Mouse (Mus musculus): ENCODE data around the gene Rbpjl. TPM values are rescaled to one million over a fixed set of nuclear protein-coding genes. Genes with fewer than 3 reads are reported as not detected.

Rbpjl gene
- polyA plus RNA-seq, 2 experiments: 0.45 to 2.7 TPM

GRCm38 (mm10) chr2:164443460-164444000, 40.6 kb downstream of the Rbpjl start, which contains the start of gene Sdc4:
Gene Sdc4, minus strand, starts transcription at chr2:164443887.
- peak; percentile 55 for DNase-seq (ENCODE audit: low spot score)
- ATAC-seq (ENCODE audit: low FRiP score, low read depth): peak; percentile 3; the same call in 1 of the 2 replicates
- no peak for TF ChIP-seq POLR2A (IDR thresholded peaks at IDR 0.05; ENCODE audit: borderline replicate concordance, extremely low read depth, insufficient read depth, insufficient read length)
- peak within 1 kb of the TSS; percentile 49 for H3K27ac ChIP-seq (replicated peaks; ENCODE audit: low read depth, low read length)
- H3K9me3 ChIP-seq (ENCODE audit: control insufficient read depth, low read length): no peaks in the 10 kb centered on the region
- H3K4me3 ChIP-seq (replicated peaks; ENCODE audit: low read length): peak within 1 kb of the TSS; percentile 63
- H3K4me1 ChIP-seq (ENCODE audit: control insufficient read depth, insufficient read depth, low read length): peaks cover 35% of the 10 kb centered on the region
- H3K4me2 ChIP-seq (replicated peaks; ENCODE audit: low read depth, low read length, severe bottlenecking): peak within 1 kb of the TSS; percentile 90
- 10% methylated on average over 18 of the region's 18 CpGs for WGBS
- no peaks in the 10 kb centered on the region for H3K36me3 ChIP-seq (ENCODE audit: control insufficient read depth, insufficient read depth, low read length)
- no peaks in the 10 kb centered on the region for H3K27me3 ChIP-seq (ENCODE audit: control insufficient read depth, insufficient read depth, low read length)
- peak within 1 kb of the TSS; percentile 79 for H3K9ac ChIP-seq (ENCODE audit: low read depth, low read length, severe bottlenecking)

GRCm38 (mm10) chr2:164444701-164445100, 41.8 kb downstream of the Rbpjl start:
- no peak overlapping the region for H3K4me3 ChIP-seq (replicated peaks; ENCODE audit: low read length)
- no peaks in the 10 kb centered on the region for H3K27me3 ChIP-seq (ENCODE audit: control insufficient read depth, insufficient read depth, low read length)
- DNase-seq (ENCODE audit: low spot score): no peak
- H3K36me3 ChIP-seq (ENCODE audit: control insufficient read depth, insufficient read depth, low read length): no peaks in the 10 kb centered on the region
- no peak overlapping the region for H3K27ac ChIP-seq (replicated peaks; ENCODE audit: low read depth, low read length)
- H3K4me2 ChIP-seq (replicated peaks; ENCODE audit: low read depth, low read length, severe bottlenecking): no peak overlapping the region
- no peaks in the 10 kb centered on the region for H3K9me3 ChIP-seq (ENCODE audit: control insufficient read depth, low read length)
- H3K4me1 ChIP-seq (ENCODE audit: control insufficient read depth, insufficient read depth, low read length): peaks cover 33% of the 10 kb centered on the region
- no peak for TF ChIP-seq POLR2A (IDR thresholded peaks at IDR 0.05; ENCODE audit: borderline replicate concordance, extremely low read depth, insufficient read depth, insufficient read length)
- H3K9ac ChIP-seq (ENCODE audit: low read depth, low read length, severe bottlenecking): no peak overlapping the region
- 74% methylated on average over 2 of the region's 2 CpGs for WGBS
- no peak for ATAC-seq (ENCODE audit: low FRiP score, low read depth)

DNA sequence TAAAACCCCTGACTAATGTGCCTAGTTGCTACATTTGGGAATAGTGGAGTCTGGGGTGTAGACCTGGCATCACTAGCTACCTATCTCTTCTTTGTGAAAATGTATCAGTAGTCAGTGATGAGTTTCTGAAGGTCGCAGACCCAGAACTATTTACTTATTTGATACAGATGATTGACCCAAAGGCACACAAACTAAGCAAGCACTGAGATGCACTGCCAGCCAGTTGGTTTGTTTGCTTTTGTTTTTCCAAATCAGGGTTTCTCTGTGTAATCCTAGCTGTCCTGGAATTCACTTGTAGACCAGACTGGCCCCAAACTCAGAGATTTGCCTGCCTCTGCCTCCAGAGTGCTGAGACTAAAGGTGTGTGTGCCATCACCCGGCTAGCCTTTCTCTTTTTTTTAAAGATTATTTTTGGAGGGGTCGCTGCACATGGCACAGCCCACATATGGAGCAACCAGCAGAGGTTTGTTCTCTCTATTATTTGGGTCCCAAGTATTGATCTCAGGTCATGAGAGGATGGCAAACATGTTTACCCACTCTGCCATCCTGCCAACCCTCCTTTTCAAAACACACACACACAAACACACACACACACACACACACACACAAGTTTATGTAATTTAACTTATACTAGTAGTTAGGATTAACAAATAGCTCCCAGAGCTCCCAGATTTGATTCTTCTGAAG, 42.6 kb downstream of the Rbpjl start:
- TF ChIP-seq POLR2A (IDR thresholded peaks at IDR 0.05; ENCODE audit: borderline replicate concordance, extremely low read depth, insufficient read depth, insufficient read length): no peak
- H3K4me3 ChIP-seq (replicated peaks; ENCODE audit: low read length): no peak overlapping the region
- H3K9ac ChIP-seq (ENCODE audit: low read depth, low read length, severe bottlenecking): no peak overlapping the region
- DNase-seq (ENCODE audit: low spot score): no peak
- ATAC-seq (ENCODE audit: low FRiP score, low read depth): no peak
- no peaks in the 10 kb centered on the region for H3K36me3 ChIP-seq (ENCODE audit: control insufficient read depth, insufficient read depth, low read length)
- no peaks in the 10 kb centered on the region for H3K9me3 ChIP-seq (ENCODE audit: control insufficient read depth, low read length)
- H3K4me2 ChIP-seq (replicated peaks; ENCODE audit: low read depth, low read length, severe bottlenecking): no peak overlapping the region
- H3K27me3 ChIP-seq (ENCODE audit: control insufficient read depth, insufficient read depth, low read length): no peaks in the 10 kb centered on the region
- no peak overlapping the region for H3K27ac ChIP-seq (replicated peaks; ENCODE audit: low read depth, low read length)
- peaks cover 26% of the 10 kb centered on the region for H3K4me1 ChIP-seq (ENCODE audit: control insufficient read depth, insufficient read depth, low read length)
- WGBS: 84% methylated on average over 3 of the region's 3 CpGs

DNA sequence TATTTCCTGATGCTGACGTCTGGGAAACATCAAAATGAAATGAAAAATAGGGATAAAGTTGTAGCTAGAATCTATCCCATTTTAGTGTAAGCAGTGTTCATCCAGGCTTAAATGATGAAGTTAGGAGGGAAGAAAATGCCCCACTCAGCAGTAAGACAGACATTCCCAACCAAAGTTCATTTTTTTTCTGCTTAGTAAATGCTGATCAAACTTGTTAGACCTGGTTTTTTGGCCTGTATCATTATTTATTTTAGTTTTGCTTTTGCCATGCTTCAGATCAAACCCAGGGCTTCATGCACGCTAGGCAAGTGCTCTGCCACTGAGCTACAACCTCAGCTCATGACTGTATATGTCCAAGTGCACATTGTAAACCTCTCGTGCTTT, 43.1 kb downstream of the Rbpjl start:
- H3K9me3 ChIP-seq (ENCODE audit: control insufficient read depth, low read length): no peaks in the 10 kb centered on the region
- no peak for ATAC-seq (ENCODE audit: low FRiP score, low read depth)
- no peak for TF ChIP-seq POLR2A (IDR thresholded peaks at IDR 0.05; ENCODE audit: borderline replicate concordance, extremely low read depth, insufficient read depth, insufficient read length)
- no peak overlapping the region for H3K9ac ChIP-seq (ENCODE audit: low read depth, low read length, severe bottlenecking)
- 65% methylated on average over 3 of the region's 3 CpGs for WGBS
- H3K27ac ChIP-seq (replicated peaks; ENCODE audit: low read depth, low read length): no peak overlapping the region
- peaks cover 21% of the 10 kb centered on the region for H3K4me1 ChIP-seq (ENCODE audit: control insufficient read depth, insufficient read depth, low read length)
- H3K36me3 ChIP-seq (ENCODE audit: control insufficient read depth, insufficient read depth, low read length): no peaks in the 10 kb centered on the region
- H3K4me2 ChIP-seq (replicated peaks; ENCODE audit: low read depth, low read length, severe bottlenecking): no peak overlapping the region
- no peak overlapping the region for H3K4me3 ChIP-seq (replicated peaks; ENCODE audit: low read length)
- DNase-seq (ENCODE audit: low spot score): no peak
- no peaks in the 10 kb centered on the region for H3K27me3 ChIP-seq (ENCODE audit: control insufficient read depth, insufficient read depth, low read length)

DNA sequence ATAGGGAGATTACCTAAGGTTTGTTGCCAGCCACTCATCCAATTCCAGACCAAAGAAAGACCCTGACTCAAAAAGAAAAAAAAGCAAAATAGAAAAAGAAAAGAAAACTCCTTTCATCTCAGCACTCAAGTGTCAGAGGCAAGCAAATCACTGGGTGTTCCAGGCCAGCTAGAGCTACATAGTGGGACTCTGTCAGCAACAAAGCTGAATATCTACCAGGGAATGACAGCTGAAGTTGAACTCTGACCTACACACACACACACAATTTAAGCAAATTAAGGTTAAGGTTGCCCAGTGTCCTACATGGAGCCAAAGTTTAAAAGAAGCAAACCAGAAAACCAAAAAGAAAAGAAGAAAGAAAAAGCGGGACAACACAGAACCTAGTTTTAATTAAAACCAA, 45.2 kb downstream of the Rbpjl start:
- DNase-seq (ENCODE audit: low spot score): no peak
- H3K4me1 ChIP-seq (ENCODE audit: control insufficient read depth, insufficient read depth, low read length): peaks cover 24% of the 10 kb centered on the region
- no peak for ATAC-seq (ENCODE audit: low FRiP score, low read depth)
- H3K27ac ChIP-seq (replicated peaks; ENCODE audit: low read depth, low read length): no peak overlapping the region
- H3K27me3 ChIP-seq (ENCODE audit: control insufficient read depth, insufficient read depth, low read length): no peaks in the 10 kb centered on the region
- no peaks in the 10 kb centered on the region for H3K9me3 ChIP-seq (ENCODE audit: control insufficient read depth, low read length)
- 91% methylated on average over 1 of the region's 1 CpGs for WGBS
- no peak for TF ChIP-seq POLR2A (IDR thresholded peaks at IDR 0.05; ENCODE audit: borderline replicate concordance, extremely low read depth, insufficient read depth, insufficient read length)
- no peak overlapping the region for H3K4me3 ChIP-seq (replicated peaks; ENCODE audit: low read length)
- H3K9ac ChIP-seq (ENCODE audit: low read depth, low read length, severe bottlenecking): no peak overlapping the region
- H3K36me3 ChIP-seq (ENCODE audit: control insufficient read depth, insufficient read depth, low read length): no peaks in the 10 kb centered on the region
- no peak overlapping the region for H3K4me2 ChIP-seq (replicated peaks; ENCODE audit: low read depth, low read length, severe bottlenecking)

Measured in limb, embryonic 14.5 days (tissue).